8 mouse cellular contexts compared by ENCODE assay signal in the genomic region with DNA sequence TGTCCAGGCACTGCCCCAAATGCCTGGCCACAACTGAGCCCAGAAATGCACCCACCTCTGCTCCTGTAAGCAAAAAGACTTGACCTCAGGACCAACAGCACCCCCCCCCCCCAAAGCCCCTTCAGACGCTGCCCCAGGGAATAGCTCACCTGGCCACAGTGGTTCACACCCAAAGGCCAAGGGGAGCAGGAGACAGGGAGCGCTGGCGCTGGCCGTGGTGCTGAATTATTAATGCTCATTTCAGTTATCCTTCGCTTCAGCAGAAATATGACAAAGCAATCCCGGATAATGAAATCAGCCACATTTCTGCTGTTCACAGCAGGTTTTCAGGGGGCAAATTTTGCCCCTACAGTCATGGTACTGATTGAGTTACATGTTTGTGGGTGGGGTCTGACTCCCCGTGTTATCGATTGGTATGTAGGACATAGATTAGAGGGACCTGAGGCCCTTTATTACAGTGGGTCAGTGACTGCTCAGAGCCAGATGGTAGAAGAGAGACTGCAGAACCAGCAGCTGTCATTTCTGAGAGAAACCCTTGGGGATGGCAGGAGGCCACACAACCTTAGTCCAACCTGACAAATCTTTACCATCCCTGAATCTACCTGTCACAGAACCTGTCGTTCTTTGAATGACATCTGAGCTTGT.
DNase-seq lines count a peak whose midpoint lies in the region; ATAC-seq and TF ChIP-seq lines count a peak whose summit lies in the region.
"Had no signal": no experiment of that assay in that cellular context is flagged by ENCODE, and none has a peak within 500 bp of the region (broad histone marks: within the 10 kb centered on the region; RNA-seq: fewer than 3 reads in every experiment).

No protein-coding gene starts in this region.

- H3K27me3 ChIP-seq in neural tube, embryonic 15.5 days (replicated peaks), result 0 out of 2 replicates have a peak, but pooled peaks cover 5% of the 10 kb centered on the region
- no peaks in the 10 kb centered on the region for H3K27me3 ChIP-seq in midbrain, embryonic 16.5 days (ENCODE audit: control insufficient read depth, insufficient read depth, low read depth, low read length)
- H3K27me3 ChIP-seq in thymus, adult 2 months (ENCODE audit: control insufficient read depth, insufficient read depth, low read length), result no peaks in the 10 kb centered on the region
- H3K27me3 ChIP-seq: embryonic facial prominence, embryonic 13.5 days had no signal

- no peak overlapping the region for H3K27ac ChIP-seq in neural tube, embryonic 15.5 days (replicated peaks)
- 0 out of 2 replicates have a peak overlapping the region, but pooled peaks have one; percentile 60 for H3K27ac ChIP-seq in midbrain, embryonic 16.5 days (ENCODE audit: low read length)
- H3K27ac ChIP-seq in thymus, adult 2 months (ENCODE audit: control insufficient read depth, insufficient read depth, low read length), result no peak overlapping the region
- H3K27ac ChIP-seq: embryonic facial prominence, embryonic 13.5 days had no signal

- TF ChIP-seq POLR2A in brain, embryonic 14.5 days (IDR thresholded peaks at IDR 0.05; ENCODE audit: borderline replicate concordance, extremely low read depth, insufficient read depth, insufficient read length, poor library complexity, severe bottlenecking), result no peak
- no peak for TF ChIP-seq POLR2A in thymus, adult 2 months (IDR thresholded peaks at IDR 0.05; ENCODE audit: control insufficient read depth, extremely low read depth, insufficient read depth, low read length, poor library complexity)

- no peak overlapping the region for H3K4me2 ChIP-seq in neural tube, embryonic 15.5 days
- H3K4me2 ChIP-seq in midbrain, embryonic 16.5 days (ENCODE audit: low read length), result no peak overlapping the region
- H3K4me2 ChIP-seq: embryonic facial prominence, embryonic 13.5 days had no signal

- DNase-seq in neural tube, embryonic 10.5 days (ENCODE audit: extremely low spot score, low spot score), result peak; percentile 66
- peak; percentile 41 for DNase-seq in brain, embryonic 14.5 days (ENCODE audit: low read depth)
- peak; percentile 50 for DNase-seq in embryo, embryonic 9.5 days (ENCODE audit: extremely low spot score)
- DNase-seq in thymus, adult 2 months, result no peak
- DNase-seq in right cerebral cortex, postnatal 25 days, result no peak

- H3K9me3 ChIP-seq in neural tube, embryonic 15.5 days (replicated peaks), result no peaks in the 10 kb centered on the region
- H3K9me3 ChIP-seq in midbrain, embryonic 16.5 days (replicated peaks; ENCODE audit: control insufficient read depth, low read length, poor library complexity, severe bottlenecking), result no peaks in the 10 kb centered on the region
- H3K9me3 ChIP-seq: embryonic facial prominence, embryonic 13.5 days had no signal

- no peak overlapping the region for H3K9ac ChIP-seq in neural tube, embryonic 15.5 days (replicated peaks)
- H3K9ac ChIP-seq in midbrain, embryonic 16.5 days (ENCODE audit: low read depth, low read length), result no peak overlapping the region; the same call in 1 of the 2 replicates
- H3K9ac ChIP-seq: embryonic facial prominence, embryonic 13.5 days had no signal

- peaks cover 6% of the 10 kb centered on the region; the same call in 1 of the 2 replicates for H3K4me1 ChIP-seq in neural tube, embryonic 15.5 days
- peaks cover 15% of the 10 kb centered on the region for H3K4me1 ChIP-seq in midbrain, embryonic 16.5 days (ENCODE audit: control insufficient read depth, insufficient read depth, low read length)
- no peaks in the 10 kb centered on the region for H3K4me1 ChIP-seq in thymus, adult 2 months (replicated peaks; ENCODE audit: control insufficient read depth, insufficient read depth, low read length)
- H3K4me1 ChIP-seq: embryonic facial prominence, embryonic 13.5 days had no signal

- TF ChIP-seq CTCF in brain, embryonic 14.5 days (IDR thresholded peaks at IDR 0.05; ENCODE audit: borderline replicate concordance, extremely low read depth, insufficient read depth, insufficient read length), result no peak
- TF ChIP-seq CTCF in thymus, adult 2 months (IDR thresholded peaks at IDR 0.05; ENCODE audit: borderline replicate concordance, control insufficient read depth, extremely low read depth, insufficient read depth, low read length, poor library complexity), result no peak

- H3K36me3 ChIP-seq in neural tube, embryonic 15.5 days, result no peaks in the 10 kb centered on the region
- H3K36me3 ChIP-seq in midbrain, embryonic 16.5 days (ENCODE audit: control insufficient read depth, insufficient read depth, low read length), result no peaks in the 10 kb centered on the region
- no peaks in the 10 kb centered on the region for H3K36me3 ChIP-seq in thymus, adult 2 months (ENCODE audit: control insufficient read depth, insufficient read depth, low read length)
- H3K36me3 ChIP-seq: embryonic facial prominence, embryonic 13.5 days had no signal

- ATAC-seq in neural tube, embryonic 15.5 days (ENCODE audit: low FRiP score), result no peak
- ATAC-seq in midbrain, embryonic 16.5 days, result 0 out of 2 replicates have a peak, but pooled peaks have one; percentile 51

- WGBS in neural tube, embryonic 15.5 days, result 40% methylated on average over 9 of the region's 9 CpGs
- 26% methylated on average over 9 of the region's 9 CpGs for WGBS in midbrain, embryonic 16.5 days
- 54% methylated on average over 9 of the region's 9 CpGs for WGBS in thymus, adult 2 months

- H3K4me3 ChIP-seq in neural tube, embryonic 15.5 days (replicated peaks), result no peak overlapping the region
- no peak overlapping the region for H3K4me3 ChIP-seq in midbrain, embryonic 16.5 days (ENCODE audit: low read depth, low read length)
- no peak overlapping the region for H3K4me3 ChIP-seq in thymus, adult 2 months (ENCODE audit: control insufficient read depth, insufficient read depth, low read length)
- H3K4me3 ChIP-seq: embryonic facial prominence, embryonic 13.5 days had no signal

Comparison
In these comparisons a context has a peak if more than half of its experiments do, and no peak if none do; other contexts are left out.
1. DNase-seq: peak in neural tube, embryonic 10.5 days (single experiment), brain, embryonic 14.5 days (single experiment) and embryo, embryonic 9.5 days (single experiment); none in thymus, adult 2 months (single experiment) and right cerebral cortex, postnatal 25 days (single experiment).